Mouse (Mus musculus) forebrain, embryonic 15.5 days (tissue): ENCODE results near the gene Kif24. TPM values are rescaled to one million over a fixed set of nuclear protein-coding genes. Genes with fewer than 3 reads are reported as not detected.
A peak's percentile ranks its signal among the peaks of the same experiment; 100 is the strongest.
"Not testable (repeated sequence)": the region's sequence is repeated elsewhere in the genome, so short reads cannot be mapped to it uniquely, and the experiment has no call there.

ENCODE experiments used
- ATAC-seq: fragments of 200-750 bp; cut with Nextera tagmentation; replicated peaks from 2 replicates; pipeline ENCODE4 v1.8.0; 2017; ENCODE audit warnings: mild to moderate bottlenecking, moderate TSS enrichment, moderate library complexity
- H3K27ac ChIP-seq: fragments of 300-500 bp; sonication (generic); replicated peaks from 2 replicates; pipeline ENCODE4 v1.5.1; 2015; ENCODE audit warnings: mild to moderate bottlenecking, inconsistent platforms
- H3K27me3 ChIP-seq: fragments of 300-500 bp; sonication (generic); 2 replicates; pipeline ENCODE4 v1.6.1; 2015; ENCODE audit warnings: inconsistent platforms
- H3K36me3 ChIP-seq: fragments of 300-500 bp; sonication (generic); 2 replicates; pipeline ENCODE4 v1.6.1; 2015; ENCODE audit warnings: mild to moderate bottlenecking, inconsistent platforms
- H3K4me1 ChIP-seq: fragments of 300-500 bp; sonication (generic); 2 replicates; pipeline ENCODE4 v1.6.1; 2015; ENCODE audit warnings: inconsistent platforms
- H3K4me2 ChIP-seq: fragments of 300-500 bp; sonication (generic); replicated peaks from 2 replicates; pipeline ENCODE4 v1.6.1; 2015; ENCODE audit warnings: mild to moderate bottlenecking, inconsistent platforms
- H3K4me3 ChIP-seq: fragments of 300-500 bp; sonication (generic); 2 replicates; pipeline ENCODE4 v1.5.1; 2015; ENCODE audit warnings: mild to moderate bottlenecking, inconsistent platforms
- H3K9ac ChIP-seq: fragments of 300-500 bp; sonication (generic); replicated peaks from 2 replicates; pipeline ENCODE4 v1.6.1; 2015; ENCODE audit warnings: mild to moderate bottlenecking, inconsistent platforms
- H3K9me3 ChIP-seq: fragments of 300-500 bp; sonication (generic); 2 replicates; pipeline ENCODE4 v1.6.1; 2016; ENCODE audit warnings: inconsistent platforms
- WGBS: fragments of 180-500 bp; shearing (Covaris S2); methylation state at CpG from one replicate; pipeline ENCODE4 v1.1.7; 2015; ENCODE audit warnings: mixed read lengths; 5-methylcytosine and 5-hydroxymethylcytosine counted together
- polyA plus RNA-seq: library from polyadenylated mRNA; unstranded; fragments of >200 nt; fragmentation: Nextera tagmentation; extraction: Ambion mirVana; gene quantifications from 2 replicates; pipeline ENCODE4 v1.2.1, GENCODE M21; 2015

The Kif24 gene
- polyA plus RNA-seq, 1 experiment from 2014 or later = 5.1 TPM

GRCm38 (mm10) chr4:41480254-41480653 is 15.6 kb upstream of the Kif24 start:
- 81% methylated on average over 8 of the region's 8 CpGs for WGBS
- H3K27me3 ChIP-seq = no peaks in the 10 kb centered on the region
- peaks cover 6% of the 10 kb centered on the region; the same call in 1 of the 2 replicates for H3K4me1 ChIP-seq
- no peaks in the 10 kb centered on the region for H3K9me3 ChIP-seq
- peaks cover 4% of the 10 kb centered on the region; the same call in 1 of the 2 replicates for H3K36me3 ChIP-seq
- no peak overlapping the region for H3K9ac ChIP-seq
- H3K4me2 ChIP-seq = no peak overlapping the region
- no peak overlapping the region for H3K4me3 ChIP-seq
- H3K27ac ChIP-seq = no peak overlapping the region
- no peak for ATAC-seq

GRCm38 (mm10) chr4:41479456-41479804 is 14.7 kb upstream of the Kif24 start:
- Histone ChIP-seq H3K4me3 (no peak overlapping the region), H3K4me2 (no peak overlapping the region), H3K27ac (no peak overlapping the region), H3K27me3 (no peaks in the 10 kb centered on the region), H3K9me3 (no peaks in the 10 kb centered on the region), H3K36me3 (peaks cover 4% of the 10 kb centered on the region; the same call in 1 of the 2 replicates), H3K9ac (no peak overlapping the region), H3K4me1 (peaks cover 6% of the 10 kb centered on the region; the same call in 1 of the 2 replicates)
- no peak for ATAC-seq
- WGBS = 65% methylated on average over 1 of the region's 1 CpGs

GRCm38 (mm10) chr4:41478751-41479455 is 14.2 kb upstream of the Kif24 start:
- no peak for ATAC-seq
- 66% methylated on average over 4 of the region's 4 CpGs for WGBS
- Histone ChIP-seq H3K27ac (no peak overlapping the region), H3K9me3 (no peaks in the 10 kb centered on the region), H3K4me3 (no peak overlapping the region), H3K9ac (no peak overlapping the region), H3K4me2 (no peak overlapping the region), H3K4me1 (peaks cover 6% of the 10 kb centered on the region; the same call in 1 of the 2 replicates), H3K27me3 (no peaks in the 10 kb centered on the region), H3K36me3 (peaks cover 4% of the 10 kb centered on the region; the same call in 1 of the 2 replicates)

- H3K4me3 ChIP-seq = no peak overlapping the region
- 83% methylated on average over 9 of the region's 9 CpGs for WGBS
- peaks cover 6% of the 10 kb centered on the region; the same call in 1 of the 2 replicates for H3K4me1 ChIP-seq
- ATAC-seq = no peak
- no peak overlapping the region for H3K27ac ChIP-seq
- H3K9me3 ChIP-seq = no peaks in the 10 kb centered on the region
- peaks cover 4% of the 10 kb centered on the region; the same call in 1 of the 2 replicates for H3K36me3 ChIP-seq
- H3K27me3 ChIP-seq = no peaks in the 10 kb centered on the region
- H3K9ac ChIP-seq = no peak overlapping the region
- no peak overlapping the region for H3K4me2 ChIP-seq
These were observed 13.0 kb upstream of the Kif24 start for GRCm38 (mm10) chr4:41477648-41478160.

- no peak for ATAC-seq
- Histone ChIP-seq H3K27ac (peak overlapping the region; percentile 71), H3K4me2 (0 out of 2 replicates have a peak overlapping the region, but pooled peaks have one; percentile 3), H3K27me3 (no peaks in the 10 kb centered on the region), H3K9me3 (no peaks in the 10 kb centered on the region), H3K4me1 (peaks cover 32% of the 10 kb centered on the region), H3K4me3 (no peak overlapping the region), H3K9ac (no peak overlapping the region), H3K36me3 (no peaks in the 10 kb centered on the region)
- WGBS = 74% methylated on average over 1 of the region's 1 CpGs
These were observed 6.7 kb upstream of the Kif24 start for GRCm38 (mm10) chr4:41471384-41471689.

GRCm38 (mm10) chr4:41470684-41471383 is 6.1 kb upstream of the Kif24 start:
- peak; percentile 86 for ATAC-seq
- no peaks in the 10 kb centered on the region for H3K27me3 ChIP-seq
- H3K4me3 ChIP-seq = no peak overlapping the region
- H3K27ac ChIP-seq = peak overlapping the region; percentile 71
- H3K4me2 ChIP-seq = 0 out of 2 replicates have a peak overlapping the region, but pooled peaks have one; percentile 3
- H3K9ac ChIP-seq = no peak overlapping the region
- peaks cover 34% of the 10 kb centered on the region for H3K4me1 ChIP-seq
- 6% methylated on average over 5 of the region's 5 CpGs for WGBS
- no peaks in the 10 kb centered on the region for H3K9me3 ChIP-seq
- H3K36me3 ChIP-seq = no peaks in the 10 kb centered on the region

- peaks cover 38% of the 10 kb centered on the region for H3K4me1 ChIP-seq
- peak overlapping the region; percentile 71 for H3K27ac ChIP-seq
- peak; percentile 65; the same call in 1 of the 2 replicates for ATAC-seq
- H3K27me3 ChIP-seq = no peaks in the 10 kb centered on the region
- WGBS = 25% methylated on average over 7 of the region's 7 CpGs
- no peaks in the 10 kb centered on the region for H3K36me3 ChIP-seq
- no peaks in the 10 kb centered on the region for H3K9me3 ChIP-seq
- no peak overlapping the region for H3K4me3 ChIP-seq
- no peak overlapping the region for H3K9ac ChIP-seq
- H3K4me2 ChIP-seq = no peak overlapping the region
These were observed 5.5 kb upstream of the Kif24 start for GRCm38 (mm10) chr4:41470051-41470683.

GRCm38 (mm10) chr4:41469199-41469598 is 4.5 kb upstream of the Kif24 start:
- Histone ChIP-seq H3K9me3 (no peaks in the 10 kb centered on the region), H3K4me2 (no peak overlapping the region), H3K27me3 (no peaks in the 10 kb centered on the region), H3K36me3 (no peaks in the 10 kb centered on the region), H3K4me1 (peaks cover 39% of the 10 kb centered on the region), H3K9ac (no peak overlapping the region), H3K27ac (no peak overlapping the region), H3K4me3 (no peak overlapping the region)
- no peak for ATAC-seq
- 69% methylated on average over 10 of the region's 10 CpGs for WGBS

GRCm38 (mm10) chr4:41468396-41469080 is 3.9 kb upstream of the Kif24 start:
- WGBS = 53% methylated on average over 17 of the region's 17 CpGs
- Histone ChIP-seq H3K36me3 (no peaks in the 10 kb centered on the region), H3K27me3 (no peaks in the 10 kb centered on the region), H3K4me3 (no peak overlapping the region), H3K4me2 (no peak overlapping the region), H3K9ac (no peak overlapping the region), H3K9me3 (no peaks in the 10 kb centered on the region), H3K4me1 (peaks cover 45% of the 10 kb centered on the region), H3K27ac (no peak overlapping the region)
- ATAC-seq = no peak

GRCm38 (mm10) chr4:41465287-41465665 is 589 bp upstream of the Kif24 start:
- peak overlapping the region; percentile 43 for H3K4me2 ChIP-seq
- H3K36me3 ChIP-seq = no peaks in the 10 kb centered on the region
- no peaks in the 10 kb centered on the region for H3K9me3 ChIP-seq
- H3K27ac ChIP-seq = peak overlapping the region; percentile 62
- peak overlapping the region; percentile 63 for H3K9ac ChIP-seq
- WGBS = 4% methylated on average over 17 of the region's 17 CpGs
- H3K4me3 ChIP-seq = peak overlapping the region; percentile 80
- ATAC-seq = peak; percentile 15
- H3K4me1 ChIP-seq = peaks cover 32% of the 10 kb centered on the region
- H3K27me3 ChIP-seq = no peaks in the 10 kb centered on the region

- not testable (repeated sequence) for H3K9ac ChIP-seq, ATAC-seq, H3K27ac ChIP-seq, H3K36me3 ChIP-seq, H3K9me3 ChIP-seq, H3K27me3 ChIP-seq, H3K4me3 ChIP-seq
- Histone ChIP-seq H3K4me2 (0 out of 2 replicates have a peak overlapping the region, but pooled peaks have one; percentile 57), H3K4me1 (peaks cover 17% of the 10 kb centered on the region)
- 77% methylated on average over 3 of the region's 3 CpGs for WGBS
These were observed 1.5 kb downstream of the Kif24 start for GRCm38 (mm10) chr4:41463051-41463738.
